Mouse (Mus musculus): ENCODE measurements around the gene Brpf3. TPM values are rescaled to one million over a fixed set of nuclear protein-coding genes. Genes with fewer than 3 reads are reported as not detected.
A peak's percentile ranks its signal among the peaks of the same experiment; 100 is the strongest.

Brpf3 gene
- polyA plus RNA-seq, 1 experiment from 2014 or later = 44.4 TPM

DNA sequence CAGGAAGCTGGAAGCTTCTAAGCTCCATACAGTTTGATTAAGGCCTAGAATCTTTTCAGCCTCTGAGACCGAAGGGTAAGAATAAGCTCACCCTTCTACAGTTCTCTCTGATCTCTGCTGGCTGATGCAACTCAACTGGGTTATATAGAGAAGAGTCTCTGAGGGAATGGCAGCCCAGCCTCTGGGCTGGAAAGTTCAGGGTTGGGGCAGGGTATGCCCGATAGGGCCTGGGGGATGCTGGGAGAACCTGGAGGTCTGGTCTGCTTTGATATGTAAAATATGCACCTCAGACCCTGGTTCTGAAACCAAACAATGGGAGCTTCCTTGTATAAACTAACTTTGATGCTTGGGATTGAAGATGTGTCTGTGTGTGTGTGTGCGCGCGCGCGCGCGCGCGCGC is 13.4 kb upstream of the Brpf3 start:
- no peak overlapping the region for H3K4me2 ChIP-seq (replicated peaks; ENCODE audit: low read depth)
- 93% methylated on average over 12 of the region's 12 CpGs for WGBS
- H3K4me1 ChIP-seq (replicated peaks; ENCODE audit: control insufficient read depth, insufficient read depth, low read length) = no peaks in the 10 kb centered on the region
- no peaks in the 10 kb centered on the region for H3K9me3 ChIP-seq (ENCODE audit: control insufficient read depth)
- no peak overlapping the region for H3K27ac ChIP-seq (ENCODE audit: low read depth, low read length)
- H3K27me3 ChIP-seq (replicated peaks; ENCODE audit: control insufficient read depth, insufficient read depth, low read length) = no peaks in the 10 kb centered on the region
- no peaks in the 10 kb centered on the region for H3K36me3 ChIP-seq (ENCODE audit: control insufficient read depth, insufficient read depth)
- H3K9ac ChIP-seq (ENCODE audit: low read depth, low read length) = no peak overlapping the region
- no peak for TF ChIP-seq CTCF (IDR thresholded peaks at IDR 0.05; ENCODE audit: low read depth)
- ATAC-seq = no peak
- no peak overlapping the region for H3K4me3 ChIP-seq (ENCODE audit: low read depth, low read length)

DNA sequence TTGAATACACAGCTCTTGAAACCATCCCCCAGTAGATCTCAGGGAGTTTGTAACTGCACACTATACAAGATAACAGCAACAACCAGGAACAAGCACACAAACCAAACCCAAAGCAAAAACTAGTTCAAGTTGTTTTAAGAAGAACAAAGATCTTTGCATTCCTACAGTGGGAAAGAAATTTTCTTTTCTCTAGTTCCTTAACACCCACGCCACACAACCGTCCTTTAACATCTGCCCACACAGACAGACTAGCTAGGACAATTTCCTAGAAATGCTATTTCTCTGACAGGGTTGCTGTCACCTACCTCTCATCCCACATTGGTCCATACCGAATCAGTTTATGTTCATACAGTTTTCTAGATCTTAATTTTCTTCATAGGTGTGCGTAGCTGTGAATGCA is 3.9 kb upstream of the Brpf3 start:
- no peaks in the 10 kb centered on the region for H3K27me3 ChIP-seq (replicated peaks; ENCODE audit: control insufficient read depth, insufficient read depth, low read length)
- WGBS = 92% methylated on average over 4 of the region's 4 CpGs
- H3K27ac ChIP-seq (ENCODE audit: low read depth, low read length) = no peak overlapping the region
- H3K9me3 ChIP-seq (ENCODE audit: control insufficient read depth) = peaks cover 4% of the 10 kb centered on the region; the same call in 1 of the 2 replicates
- H3K4me1 ChIP-seq (replicated peaks; ENCODE audit: control insufficient read depth, insufficient read depth, low read length) = no peaks in the 10 kb centered on the region
- no peaks in the 10 kb centered on the region for H3K36me3 ChIP-seq (ENCODE audit: control insufficient read depth, insufficient read depth)
- H3K9ac ChIP-seq (ENCODE audit: low read depth, low read length) = no peak overlapping the region
- ATAC-seq = no peak
- no peak overlapping the region for H3K4me2 ChIP-seq (replicated peaks; ENCODE audit: low read depth)
- no peak overlapping the region for H3K4me3 ChIP-seq (ENCODE audit: low read depth, low read length)
- TF ChIP-seq CTCF (IDR thresholded peaks at IDR 0.05; ENCODE audit: low read depth) = no peak

DNA sequence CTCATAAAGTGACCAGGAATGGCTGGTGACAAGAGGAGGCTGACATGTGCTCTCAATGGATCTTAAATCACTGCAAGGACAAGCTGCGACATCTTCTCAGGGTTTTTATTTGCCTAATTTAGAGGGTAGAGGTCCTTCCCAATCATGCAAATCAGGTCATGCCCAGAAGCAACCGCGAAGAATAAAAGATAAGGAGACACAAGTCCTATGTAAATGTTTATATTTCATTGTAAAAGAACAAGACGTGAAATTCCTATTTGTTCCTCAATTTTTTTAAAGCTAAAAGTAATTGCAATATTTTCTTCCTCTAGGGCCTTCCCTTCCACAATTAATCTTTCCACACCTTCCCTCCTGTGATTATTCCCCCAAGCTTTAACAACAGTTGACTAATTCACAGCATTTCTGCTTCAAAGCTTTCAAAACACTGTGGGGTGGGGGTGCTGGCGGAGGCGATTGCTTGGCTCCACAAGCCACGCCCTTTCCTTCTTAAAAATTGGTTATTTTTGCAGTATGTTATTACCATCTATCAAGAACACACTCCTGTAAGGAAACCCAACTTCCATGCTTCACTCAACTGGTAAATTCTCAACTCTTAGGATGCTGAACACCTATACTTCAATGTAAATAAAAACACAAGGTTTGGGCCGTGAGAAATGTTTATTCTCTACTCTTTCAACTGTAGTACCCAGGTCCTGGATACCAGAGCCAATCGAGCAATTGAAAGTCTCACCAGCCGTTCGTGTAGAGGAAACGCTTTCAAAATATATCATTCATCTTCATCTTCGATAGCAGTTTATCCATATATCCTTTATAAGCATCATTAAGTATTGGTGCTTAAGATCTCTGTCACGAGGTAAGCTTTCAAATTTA is 1.4 kb upstream of the Brpf3 start:
- Histone ChIP-seq H3K27ac (ENCODE audit: low read depth, low read length) (no peak overlapping the region), H3K4me2 (replicated peaks; ENCODE audit: low read depth) (peak overlapping the region; percentile 72), H3K9me3 (ENCODE audit: control insufficient read depth) (peaks cover 4% of the 10 kb centered on the region; the same call in 1 of the 2 replicates), H3K27me3 (replicated peaks; ENCODE audit: control insufficient read depth, insufficient read depth, low read length) (no peaks in the 10 kb centered on the region), H3K9ac (ENCODE audit: low read depth, low read length) (no peak overlapping the region), H3K4me1 (replicated peaks; ENCODE audit: control insufficient read depth, insufficient read depth, low read length) (no peaks in the 10 kb centered on the region), H3K4me3 (ENCODE audit: low read depth, low read length) (0 out of 2 replicates have a peak overlapping the region, but pooled peaks have one; percentile 90), H3K36me3 (ENCODE audit: control insufficient read depth, insufficient read depth) (no peaks in the 10 kb centered on the region)
- no peak for TF ChIP-seq CTCF (IDR thresholded peaks at IDR 0.05; ENCODE audit: low read depth)
- 15% methylated on average over 14 of the region's 14 CpGs for WGBS
- ATAC-seq = no peak

DNA sequence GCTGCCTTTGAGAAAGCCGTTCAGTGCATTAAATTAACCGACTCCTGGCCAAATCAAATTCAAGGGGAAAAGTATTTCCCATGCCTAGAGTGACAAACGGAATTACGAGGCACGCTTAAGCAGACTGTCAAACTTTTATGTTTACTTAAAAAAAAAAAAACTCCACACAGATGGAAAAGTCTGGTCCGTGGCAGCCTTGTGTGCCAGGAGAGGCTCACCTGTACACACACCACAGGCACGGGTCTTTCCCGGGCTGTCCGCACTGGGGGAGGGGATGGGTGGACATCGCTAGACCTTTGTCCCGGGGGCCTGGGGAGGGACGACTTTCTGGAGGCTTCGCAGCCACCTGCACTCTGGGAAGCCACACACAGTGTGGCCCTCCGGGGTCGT is 614 bp upstream of the Brpf3 start:
- H3K9me3 ChIP-seq (ENCODE audit: control insufficient read depth) = peaks cover 2% of the 10 kb centered on the region; the same call in 1 of the 2 replicates
- ATAC-seq = peak; percentile 21
- H3K27me3 ChIP-seq (replicated peaks; ENCODE audit: control insufficient read depth, insufficient read depth, low read length) = no peaks in the 10 kb centered on the region
- H3K9ac ChIP-seq (ENCODE audit: low read depth, low read length) = peak overlapping the region; percentile 100
- no peaks in the 10 kb centered on the region for H3K36me3 ChIP-seq (ENCODE audit: control insufficient read depth, insufficient read depth)
- under 1% methylated on average over 15 of the region's 15 CpGs for WGBS
- H3K27ac ChIP-seq (ENCODE audit: low read depth, low read length) = peak overlapping the region; percentile 100
- no peaks in the 10 kb centered on the region for H3K4me1 ChIP-seq (replicated peaks; ENCODE audit: control insufficient read depth, insufficient read depth, low read length)
- no peak for TF ChIP-seq CTCF (IDR thresholded peaks at IDR 0.05; ENCODE audit: low read depth)
- peak overlapping the region; percentile 72 for H3K4me2 ChIP-seq (replicated peaks; ENCODE audit: low read depth)
- peak overlapping the region; percentile 90 for H3K4me3 ChIP-seq (ENCODE audit: low read depth, low read length)

DNA sequence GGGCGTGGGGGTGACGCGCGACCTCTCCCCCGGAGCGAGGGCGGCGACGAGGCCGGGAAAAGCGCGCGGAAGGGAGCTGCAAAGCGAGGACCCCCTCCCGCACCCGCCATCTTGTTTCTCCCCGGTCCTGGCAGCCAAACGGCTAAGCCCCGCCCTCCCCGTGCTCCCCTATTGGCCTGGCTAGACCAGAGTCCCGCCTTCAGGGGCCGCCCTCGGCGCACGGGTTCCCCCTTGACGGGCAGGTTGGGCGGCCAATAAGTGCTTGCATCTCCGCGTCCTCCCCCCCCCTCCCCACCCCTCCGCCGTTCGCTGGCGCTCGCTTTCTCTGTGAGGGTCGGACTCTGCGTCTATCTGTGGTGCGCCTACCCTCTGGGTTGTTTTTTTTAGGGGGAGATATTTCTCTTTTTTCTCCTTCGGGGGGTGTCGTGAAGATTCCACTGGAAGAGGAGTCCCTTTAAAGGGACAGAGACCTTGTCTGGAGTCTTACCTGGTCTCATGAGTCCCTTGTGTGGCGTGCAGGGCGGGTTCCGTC is 650 bp downstream of the Brpf3 start:
- TF ChIP-seq CTCF (IDR thresholded peaks at IDR 0.05; ENCODE audit: low read depth) = 0 out of 2 replicates have a peak, but pooled peaks have one; percentile 3

DNA sequence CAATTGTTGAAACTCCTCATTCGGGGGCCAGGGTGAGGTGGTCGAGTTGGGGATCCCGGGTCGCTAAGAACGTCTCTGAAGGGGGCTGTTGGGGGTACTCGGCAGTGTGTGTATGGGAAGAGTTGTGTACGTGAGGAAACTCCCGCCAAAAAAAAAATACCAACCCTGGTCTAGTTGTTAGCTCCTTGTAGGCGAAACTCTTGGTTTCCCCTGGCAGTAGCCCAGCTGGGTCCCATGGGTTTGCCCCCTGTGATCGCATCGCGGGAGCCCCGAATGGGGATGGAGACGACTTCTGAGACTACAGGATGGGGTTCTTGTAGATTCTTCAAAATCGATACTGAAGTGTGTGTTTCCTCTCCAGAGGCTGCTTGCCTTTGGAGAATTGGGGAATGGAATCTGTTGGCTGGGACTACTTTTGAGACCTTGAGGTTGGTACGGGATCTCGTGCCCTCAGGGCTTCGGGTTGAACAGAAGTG is 1.2 kb downstream of the Brpf3 start:
- H3K36me3 ChIP-seq (ENCODE audit: control insufficient read depth, insufficient read depth) = peaks cover 14% of the 10 kb centered on the region; the same call in 1 of the 2 replicates
- H3K9ac ChIP-seq (ENCODE audit: low read depth, low read length) = peak overlapping the region; percentile 100
- WGBS = under 1% methylated on average over 18 of the region's 18 CpGs
- H3K27me3 ChIP-seq (replicated peaks; ENCODE audit: control insufficient read depth, insufficient read depth, low read length) = no peaks in the 10 kb centered on the region
- H3K4me3 ChIP-seq (ENCODE audit: low read depth, low read length) = peak overlapping the region; percentile 90
- H3K9me3 ChIP-seq (ENCODE audit: control insufficient read depth) = no peaks in the 10 kb centered on the region
- no peak for ATAC-seq
- no peaks in the 10 kb centered on the region for H3K4me1 ChIP-seq (replicated peaks; ENCODE audit: control insufficient read depth, insufficient read depth, low read length)
- no peak for TF ChIP-seq CTCF (IDR thresholded peaks at IDR 0.05; ENCODE audit: low read depth)
- H3K27ac ChIP-seq (ENCODE audit: low read depth, low read length) = peak overlapping the region; percentile 100
- H3K4me2 ChIP-seq (replicated peaks; ENCODE audit: low read depth) = peak overlapping the region; percentile 72

More for the DNA sequence above, 650 bp downstream of the Brpf3 start:
- no peaks in the 10 kb centered on the region for H3K9me3 ChIP-seq (ENCODE audit: control insufficient read depth)
- H3K4me2 ChIP-seq (replicated peaks; ENCODE audit: low read depth) = peak overlapping the region; percentile 72
- WGBS = under 1% methylated on average over 23 of the region's 42 CpGs
- H3K27me3 ChIP-seq (replicated peaks; ENCODE audit: control insufficient read depth, insufficient read depth, low read length) = no peaks in the 10 kb centered on the region
- H3K4me3 ChIP-seq (ENCODE audit: low read depth, low read length) = peak overlapping the region; percentile 90
- H3K9ac ChIP-seq (ENCODE audit: low read depth, low read length) = peak overlapping the region; percentile 100
- peaks cover 9% of the 10 kb centered on the region; the same call in 1 of the 2 replicates for H3K36me3 ChIP-seq (ENCODE audit: control insufficient read depth, insufficient read depth)
- no peaks in the 10 kb centered on the region for H3K4me1 ChIP-seq (replicated peaks; ENCODE audit: control insufficient read depth, insufficient read depth, low read length)
- peak overlapping the region; percentile 100 for H3K27ac ChIP-seq (ENCODE audit: low read depth, low read length)
- ATAC-seq = peak; percentile 96

Measured in intestine, postnatal 0 days (tissue).